Mouse (Mus musculus): ENCODE measurements around the gene Lekr1. TPM values are rescaled to one million over a fixed set of nuclear protein-coding genes. Genes with fewer than 3 reads are reported as not detected.

Gene Lekr1
- polyA plus RNA-seq, 1 experiment from 2014 or later: 4.0 TPM

DNA sequence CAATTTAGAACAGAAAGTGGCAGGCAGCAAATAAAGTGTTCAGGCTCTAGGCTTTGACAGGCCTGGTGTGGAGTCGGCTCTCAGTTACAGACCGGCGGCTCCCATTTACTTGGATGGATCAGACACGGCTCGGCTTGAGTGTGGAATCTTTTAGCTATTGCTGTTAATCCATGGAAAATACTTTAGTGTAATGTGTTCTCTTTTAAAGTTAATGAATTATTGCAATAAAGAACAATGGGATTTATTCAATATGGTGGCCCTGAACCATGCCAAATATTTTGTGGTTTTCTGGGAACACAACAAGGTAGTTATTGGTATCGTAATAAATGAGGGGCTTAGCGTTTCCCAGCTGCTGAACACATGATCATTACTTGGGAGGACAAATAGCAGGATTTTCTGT is 28.7 kb upstream of the Lekr1 start:
- no peaks in the 10 kb centered on the region for H3K36me3 ChIP-seq (ENCODE audit: control insufficient read depth, insufficient read depth, low read length)
- H3K4me3 ChIP-seq (ENCODE audit: low read depth, low read length): no peak overlapping the region
- no peaks in the 10 kb centered on the region for H3K9me3 ChIP-seq (ENCODE audit: control insufficient read depth, low read length)
- H3K27ac ChIP-seq (replicated peaks): no peak overlapping the region
- H3K27me3 ChIP-seq (ENCODE audit: control insufficient read depth, insufficient read depth, low read length): no peaks in the 10 kb centered on the region
- WGBS: 29% methylated on average over 7 of the region's 7 CpGs
- ATAC-seq (ENCODE audit: low FRiP score, low TSS enrichment) (peak; percentile 68; the same call in 1 of the 2 replicates), DNase-seq (ENCODE audit: low spot score) (no peak)
- H3K4me2 ChIP-seq (replicated peaks; ENCODE audit: low read depth): no peak overlapping the region
- no peak for TF ChIP-seq CTCF (IDR thresholded peaks at IDR 0.05; ENCODE audit: low read depth)
- no peak for TF ChIP-seq EP300 (optimal IDR thresholded peaks at IDR 0.05)
- H3K4me1 ChIP-seq (replicated peaks; ENCODE audit: control insufficient read depth, insufficient read depth): peaks cover 4% of the 10 kb centered on the region; the same call in 1 of the 2 replicates
- no peak overlapping the region for H3K9ac ChIP-seq (ENCODE audit: low read length)

- no peak for DNase-seq (ENCODE audit: low spot score)
- 59% methylated on average over 11 of the region's 11 CpGs for WGBS
- Histone ChIP-seq H3K9me3 (ENCODE audit: control insufficient read depth, low read length) (no peaks in the 10 kb centered on the region), H3K9ac (ENCODE audit: low read length) (no peak overlapping the region), H3K4me1 (replicated peaks; ENCODE audit: control insufficient read depth, insufficient read depth) (peaks cover 4% of the 10 kb centered on the region; the same call in 1 of the 2 replicates), H3K4me2 (replicated peaks; ENCODE audit: low read depth) (no peak overlapping the region), H3K36me3 (ENCODE audit: control insufficient read depth, insufficient read depth, low read length) (no peaks in the 10 kb centered on the region), H3K27me3 (ENCODE audit: control insufficient read depth, insufficient read depth, low read length) (no peaks in the 10 kb centered on the region), H3K4me3 (ENCODE audit: low read depth, low read length) (no peak overlapping the region), H3K27ac (replicated peaks) (no peak overlapping the region)
- ATAC-seq (ENCODE audit: low FRiP score, low TSS enrichment): 0 out of 2 replicates have a peak, but pooled peaks have one; percentile 12
- TF ChIP-seq EP300 (optimal IDR thresholded peaks at IDR 0.05) (no peak), CTCF (IDR thresholded peaks at IDR 0.05; ENCODE audit: low read depth) (no peak)
Observed at GRCm38 (mm10) chr3:65638896-65639295, 27.1 kb upstream of the Lekr1 start.

DNA sequence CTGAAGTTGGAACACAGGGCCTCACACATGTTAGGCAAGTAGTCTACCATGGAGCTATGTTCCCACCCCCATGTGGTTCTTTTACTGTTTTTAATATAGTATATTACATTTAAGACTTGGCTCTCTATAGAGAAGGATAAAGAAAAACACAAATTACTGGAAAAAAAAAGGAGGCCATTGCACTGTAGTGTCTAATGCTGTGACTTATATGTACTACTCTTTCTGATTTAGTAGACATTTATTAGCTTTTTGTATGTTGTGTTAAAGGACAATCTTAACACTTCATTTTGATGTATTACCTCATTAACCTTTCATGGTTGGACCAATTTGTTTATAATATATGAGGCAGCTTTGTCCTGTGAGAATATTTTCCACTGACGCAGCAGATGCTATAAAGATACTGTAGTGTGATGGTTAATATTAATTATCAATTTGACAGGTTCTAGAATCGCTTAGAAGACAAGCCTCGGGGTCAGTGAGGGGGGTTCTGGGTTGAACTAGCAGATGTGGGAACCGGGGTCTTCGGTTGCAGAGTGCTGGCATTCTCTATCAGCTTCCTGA is 26.5 kb upstream of the Lekr1 start:
- H3K4me3 ChIP-seq (ENCODE audit: low read depth, low read length): no peak overlapping the region
- ATAC-seq (ENCODE audit: low FRiP score, low TSS enrichment): no peak

DNA sequence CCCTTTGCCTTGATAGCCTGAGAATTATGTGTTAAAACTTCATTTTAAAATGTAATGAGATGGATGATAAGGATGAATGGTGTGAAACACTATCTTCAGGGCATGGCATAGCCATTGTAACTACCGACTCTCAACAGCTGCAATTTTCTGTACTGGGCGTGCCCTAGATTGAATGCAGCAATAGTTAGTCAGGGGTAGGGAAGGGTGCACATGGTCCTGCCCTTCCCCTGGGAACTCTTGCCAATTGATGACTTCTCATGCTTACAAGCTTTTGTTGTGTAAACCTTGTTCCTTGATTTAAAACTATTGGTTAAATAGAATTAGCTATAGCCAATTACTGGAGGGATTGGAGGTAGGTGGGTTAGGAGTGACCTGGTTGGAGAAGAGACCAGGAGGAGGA is 23.1 kb upstream of the Lekr1 start:
- Histone ChIP-seq H3K36me3 (ENCODE audit: control insufficient read depth, insufficient read depth, low read length) (no peaks in the 10 kb centered on the region), H3K27me3 (ENCODE audit: control insufficient read depth, insufficient read depth, low read length) (no peaks in the 10 kb centered on the region), H3K4me2 (replicated peaks; ENCODE audit: low read depth) (no peak overlapping the region), H3K9ac (ENCODE audit: low read length) (no peak overlapping the region), H3K4me1 (replicated peaks; ENCODE audit: control insufficient read depth, insufficient read depth) (no peaks in the 10 kb centered on the region), H3K9me3 (ENCODE audit: control insufficient read depth, low read length) (no peaks in the 10 kb centered on the region), H3K27ac (replicated peaks) (no peak overlapping the region), H3K4me3 (ENCODE audit: low read depth, low read length) (no peak overlapping the region)
- DNase-seq (ENCODE audit: low spot score): no peak
- WGBS: 67% methylated on average over 2 of the region's 2 CpGs
- TF ChIP-seq EP300 (optimal IDR thresholded peaks at IDR 0.05) (no peak), CTCF (IDR thresholded peaks at IDR 0.05; ENCODE audit: low read depth) (no peak)
- no peak for ATAC-seq (ENCODE audit: low FRiP score, low TSS enrichment)

More for the DNA sequence above, 26.5 kb upstream of the Lekr1 start:
- TF ChIP-seq CTCF (IDR thresholded peaks at IDR 0.05; ENCODE audit: low read depth) (no peak), EP300 (optimal IDR thresholded peaks at IDR 0.05) (no peak)
- Histone ChIP-seq H3K4me1 (replicated peaks; ENCODE audit: control insufficient read depth, insufficient read depth) (peaks cover 4% of the 10 kb centered on the region; the same call in 1 of the 2 replicates), H3K9me3 (ENCODE audit: control insufficient read depth, low read length) (no peaks in the 10 kb centered on the region), H3K9ac (ENCODE audit: low read length) (no peak overlapping the region), H3K36me3 (ENCODE audit: control insufficient read depth, insufficient read depth, low read length) (no peaks in the 10 kb centered on the region), H3K4me2 (replicated peaks; ENCODE audit: low read depth) (no peak overlapping the region), H3K27me3 (ENCODE audit: control insufficient read depth, insufficient read depth, low read length) (no peaks in the 10 kb centered on the region), H3K27ac (replicated peaks) (no peak overlapping the region)
- WGBS: 59% methylated on average over 5 of the region's 5 CpGs
- no peak for DNase-seq (ENCODE audit: low spot score)

DNA sequence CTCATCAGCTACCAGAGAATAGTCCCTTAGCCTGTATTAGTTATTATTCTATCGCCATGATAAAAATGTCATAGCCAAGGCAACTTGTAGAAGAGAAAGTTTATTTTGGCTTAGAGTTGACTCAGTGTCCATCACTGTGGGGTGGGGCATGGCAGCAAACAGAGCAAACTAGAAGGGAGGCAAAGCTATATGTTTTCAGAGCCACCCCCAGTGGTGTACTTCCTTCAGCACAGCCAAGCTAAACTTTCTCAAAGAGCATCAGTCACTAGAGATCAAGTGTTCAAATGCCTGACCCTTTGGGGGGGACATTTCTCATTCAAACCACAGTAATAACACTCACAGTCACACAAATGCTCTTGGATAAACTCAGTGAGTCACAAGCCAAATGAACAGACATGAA is 22.4 kb upstream of the Lekr1 start:
- Histone ChIP-seq H3K4me3 (ENCODE audit: low read depth, low read length) (no peak overlapping the region), H3K27me3 (ENCODE audit: control insufficient read depth, insufficient read depth, low read length) (no peaks in the 10 kb centered on the region), H3K36me3 (ENCODE audit: control insufficient read depth, insufficient read depth, low read length) (no peaks in the 10 kb centered on the region), H3K4me1 (replicated peaks; ENCODE audit: control insufficient read depth, insufficient read depth) (no peaks in the 10 kb centered on the region), H3K27ac (replicated peaks) (no peak overlapping the region), H3K9me3 (ENCODE audit: control insufficient read depth, low read length) (no peaks in the 10 kb centered on the region), H3K9ac (ENCODE audit: low read length) (no peak overlapping the region), H3K4me2 (replicated peaks; ENCODE audit: low read depth) (no peak overlapping the region)
- ATAC-seq (ENCODE audit: low FRiP score, low TSS enrichment) (no peak), DNase-seq (ENCODE audit: low spot score) (no peak)
- TF ChIP-seq CTCF (IDR thresholded peaks at IDR 0.05; ENCODE audit: low read depth) (no peak), EP300 (optimal IDR thresholded peaks at IDR 0.05) (no peak)
- 85% methylated on average over 1 of the region's 1 CpGs for WGBS

- Histone ChIP-seq H3K4me3 (ENCODE audit: low read depth, low read length) (no peak overlapping the region), H3K27me3 (ENCODE audit: control insufficient read depth, insufficient read depth, low read length) (no peaks in the 10 kb centered on the region), H3K27ac (replicated peaks) (no peak overlapping the region), H3K4me2 (replicated peaks; ENCODE audit: low read depth) (no peak overlapping the region), H3K36me3 (ENCODE audit: control insufficient read depth, insufficient read depth, low read length) (no peaks in the 10 kb centered on the region), H3K4me1 (replicated peaks; ENCODE audit: control insufficient read depth, insufficient read depth) (no peaks in the 10 kb centered on the region), H3K9me3 (ENCODE audit: control insufficient read depth, low read length) (no peaks in the 10 kb centered on the region), H3K9ac (ENCODE audit: low read length) (no peak overlapping the region)
- no peak for ATAC-seq (ENCODE audit: low FRiP score, low TSS enrichment)
- TF ChIP-seq CTCF (IDR thresholded peaks at IDR 0.05; ENCODE audit: low read depth) (no peak), EP300 (optimal IDR thresholded peaks at IDR 0.05) (no peak)
- 62% methylated on average over 8 of the region's 8 CpGs for WGBS
- DNase-seq (ENCODE audit: low spot score): no peak
Observed at GRCm38 (mm10) chr3:65647592-65647991, 18.4 kb upstream of the Lekr1 start.
